Mouse (Mus musculus): ENCODE data around the gene Asic4. TPM values are rescaled to one million over a fixed set of nuclear protein-coding genes. Genes with fewer than 3 reads are reported as not detected.

Gene Asic4
- polyA plus RNA-seq, 1 experiment, result 0.28 TPM

GRCm38 (mm10) chr1:75502945-75503650 is 52.9 kb downstream of the Asic4 start:
- no peak overlapping the region for H3K4me3 ChIP-seq
- H3ac ChIP-seq (ENCODE audit: control insufficient read depth, insufficient read length), result no peak overlapping the region

DNA sequence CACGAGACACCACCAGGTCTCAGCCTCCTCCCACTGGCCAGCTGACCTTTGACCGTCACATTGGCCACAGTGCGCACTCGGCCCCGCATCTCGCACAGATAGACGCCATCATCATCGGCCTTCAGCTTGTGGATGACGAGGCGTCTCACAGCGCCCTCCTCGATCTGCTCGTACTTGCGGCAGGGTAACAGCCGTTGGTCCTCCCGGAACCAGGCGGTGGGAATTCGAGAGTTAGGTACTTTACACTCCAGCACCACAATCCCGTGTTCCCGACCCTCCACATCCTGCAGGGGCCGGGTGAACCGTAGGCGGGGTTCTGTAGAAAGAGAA is 53.4 kb downstream of the Asic4 start:
- Histone ChIP-seq H3K4me2 (ENCODE audit: low read depth) (peak overlapping the region; percentile 2), H3K27me3 (ENCODE audit: control insufficient read depth, insufficient read depth, insufficient read length) (no peaks in the 10 kb centered on the region), H3ac (ENCODE audit: control insufficient read depth, insufficient read length) (no peak overlapping the region), H3K79me2 (ENCODE audit: control insufficient read depth, insufficient read depth) (no peaks in the 10 kb centered on the region), H3K36me3 (ENCODE audit: control insufficient read depth, insufficient read depth) (peaks cover 4% of the 10 kb centered on the region), H3K4me3 (no peak overlapping the region)
- TF ChIP-seq POLR2A (IDR thresholded peaks at IDR 0.05; ENCODE audit: insufficient read length, low read depth) (peak; percentile 25), POLR2AphosphoS2 (IDR thresholded peaks at IDR 0.05; ENCODE audit: insufficient read length, low read depth) (no peak), MYOG (IDR thresholded peaks at IDR 0.05; ENCODE audit: control insufficient read depth in 1 of 3, insufficient read depth in 1 of 3, insufficient read length in 2 of 3, low read depth in 2 of 3) (no peak), TCF3 (IDR thresholded peaks at IDR 0.05; ENCODE audit: insufficient read length, low read depth) (no peak)

More at GRCm38 (mm10) chr1:75502945-75503650, 52.9 kb downstream of the Asic4 start:
- H3K4me2 ChIP-seq (ENCODE audit: low read depth), result peak overlapping the region; percentile 2
- TF ChIP-seq MYOD1 (IDR thresholded peaks at IDR 0.05; ENCODE audit: control insufficient read depth in 1 of 3, insufficient read length in 2 of 3, low read depth in 2 of 3), result no peak
- TF ChIP-seq POLR2AphosphoS2 (IDR thresholded peaks at IDR 0.05; ENCODE audit: insufficient read length, low read depth), result no peak
- TF ChIP-seq REST (IDR thresholded peaks at IDR 0.05; ENCODE audit: insufficient read depth, insufficient read length), result no peak
- TF ChIP-seq TCF12 (IDR thresholded peaks at IDR 0.05; ENCODE audit: insufficient read depth, poor library complexity, severe bottlenecking), result no peak
- no peak for TF ChIP-seq MYOG (IDR thresholded peaks at IDR 0.05; ENCODE audit: control insufficient read depth in 1 of 3, insufficient read depth in 1 of 3, insufficient read length in 2 of 3, low read depth in 2 of 3)
- TF ChIP-seq CEBPB (IDR thresholded peaks at IDR 0.05; ENCODE audit: insufficient read depth, poor library complexity, severe bottlenecking), result no peak
- no peak for TF ChIP-seq SRF (IDR thresholded peaks at IDR 0.05; ENCODE audit: control insufficient read depth, insufficient read length, low read depth)
- no peak for TF ChIP-seq E2F4 (IDR thresholded peaks at IDR 0.05; ENCODE audit: insufficient read depth)
- TF ChIP-seq MAX (IDR thresholded peaks at IDR 0.05; ENCODE audit: low read depth), result no peak
- no peak for TF ChIP-seq USF1 (IDR thresholded peaks at IDR 0.05; ENCODE audit: low read depth)
- no peak for TF ChIP-seq POLR2A (IDR thresholded peaks at IDR 0.05; ENCODE audit: insufficient read length, low read depth)
- no peak for TF ChIP-seq TCF3 (IDR thresholded peaks at IDR 0.05; ENCODE audit: insufficient read length, low read depth)
- no peaks in the 10 kb centered on the region for H3K79me2 ChIP-seq (ENCODE audit: control insufficient read depth, insufficient read depth)
- no peaks in the 10 kb centered on the region for H3K27me3 ChIP-seq (ENCODE audit: control insufficient read depth, insufficient read depth, insufficient read length)
- peaks cover 4% of the 10 kb centered on the region for H3K36me3 ChIP-seq (ENCODE audit: control insufficient read depth, insufficient read depth)

DNA sequence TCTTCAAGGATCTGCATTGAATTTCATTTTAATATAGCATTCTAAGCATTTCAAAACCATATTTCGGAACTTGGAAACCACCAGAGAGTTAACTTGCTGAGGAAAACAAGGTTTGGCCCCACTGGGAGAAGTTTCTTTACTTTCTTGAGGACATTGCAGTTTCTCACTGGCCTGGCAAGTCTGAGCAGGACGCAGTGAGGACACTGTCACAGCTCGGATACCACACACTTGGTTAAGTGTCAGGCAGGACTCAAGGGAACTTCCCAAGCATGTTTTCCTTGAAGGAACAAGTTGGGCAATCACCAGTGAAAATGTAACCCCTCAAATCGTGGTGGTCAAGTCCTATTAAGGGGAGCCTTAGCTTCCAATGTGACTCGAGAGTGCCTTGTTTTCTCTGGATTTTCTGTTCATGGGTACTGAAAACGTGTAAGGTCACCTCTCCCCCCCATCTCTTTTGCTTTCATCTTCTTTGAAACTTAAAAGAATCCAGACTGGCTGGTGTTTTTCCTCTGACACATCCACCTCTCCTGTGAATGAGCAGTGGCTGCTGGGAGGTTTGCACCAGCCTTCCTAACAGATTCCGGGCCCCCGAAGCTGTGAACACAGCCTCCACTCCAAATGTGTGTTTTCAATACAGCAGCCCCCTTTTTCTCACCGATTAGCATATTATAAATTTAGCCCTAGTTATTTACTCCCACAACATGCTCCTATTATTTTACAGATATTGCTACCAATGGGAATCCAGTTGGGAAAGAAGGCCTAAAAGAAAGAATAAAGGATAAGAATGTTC is 54.2 kb downstream of the Asic4 start:
- Histone ChIP-seq H3ac (ENCODE audit: control insufficient read depth, insufficient read length) (peak overlapping the region; percentile 95), H3K36me3 (ENCODE audit: control insufficient read depth, insufficient read depth) (peaks cover 4% of the 10 kb centered on the region), H3K27me3 (ENCODE audit: control insufficient read depth, insufficient read depth, insufficient read length) (peaks cover under 1% of the 10 kb centered on the region), H3K4me2 (ENCODE audit: low read depth) (peak overlapping the region; percentile 76), H3K4me3 (peak overlapping the region; percentile 39), H3K79me2 (ENCODE audit: control insufficient read depth, insufficient read depth) (no peaks in the 10 kb centered on the region)
- TF ChIP-seq MYOD1 (IDR thresholded peaks at IDR 0.05; ENCODE audit: control insufficient read depth in 1 of 3, insufficient read length in 2 of 3, low read depth in 2 of 3) (no peak), REST (IDR thresholded peaks at IDR 0.05; ENCODE audit: insufficient read depth, insufficient read length) (no peak), MYOG (IDR thresholded peaks at IDR 0.05; ENCODE audit: control insufficient read depth in 1 of 3, insufficient read depth in 1 of 3, insufficient read length in 2 of 3, low read depth in 2 of 3) (no peak), USF1 (IDR thresholded peaks at IDR 0.05; ENCODE audit: low read depth) (no peak), E2F4 (IDR thresholded peaks at IDR 0.05; ENCODE audit: insufficient read depth) (no peak), TCF3 (IDR thresholded peaks at IDR 0.05; ENCODE audit: insufficient read length, low read depth) (no peak), MAX (IDR thresholded peaks at IDR 0.05; ENCODE audit: low read depth) (no peak), TCF12 (IDR thresholded peaks at IDR 0.05; ENCODE audit: insufficient read depth, poor library complexity, severe bottlenecking) (no peak), POLR2A (IDR thresholded peaks at IDR 0.05; ENCODE audit: insufficient read length, low read depth) (no peak), POLR2AphosphoS2 (IDR thresholded peaks at IDR 0.05; ENCODE audit: insufficient read length, low read depth) (no peak), CEBPB (IDR thresholded peaks at IDR 0.05; ENCODE audit: insufficient read depth, poor library complexity, severe bottlenecking) (no peak), SRF (IDR thresholded peaks at IDR 0.05; ENCODE audit: control insufficient read depth, insufficient read length, low read depth) (no peak)

GRCm38 (mm10) chr1:75505159-75505955 is 55.1 kb downstream of the Asic4 start:
- no peaks in the 10 kb centered on the region for H3K79me2 ChIP-seq (ENCODE audit: control insufficient read depth, insufficient read depth)
- H3K4me3 ChIP-seq, result peak overlapping the region; percentile 39
- peak overlapping the region; percentile 76 for H3K4me2 ChIP-seq (ENCODE audit: low read depth)
- TF ChIP-seq POLR2A (IDR thresholded peaks at IDR 0.05; ENCODE audit: insufficient read length, low read depth) (peak; percentile 81), MYOG (IDR thresholded peaks at IDR 0.05; ENCODE audit: control insufficient read depth in 1 of 3, insufficient read depth in 1 of 3, insufficient read length in 2 of 3, low read depth in 2 of 3) (peak in 1 of 3 experiments; percentile 36), MYOD1 (IDR thresholded peaks at IDR 0.05; ENCODE audit: control insufficient read depth in 1 of 3, insufficient read length in 2 of 3, low read depth in 2 of 3) (peak in 1 of 3 experiments; percentile 56), POLR2AphosphoS2 (IDR thresholded peaks at IDR 0.05; ENCODE audit: insufficient read length, low read depth) (peak; percentile 92), REST (IDR thresholded peaks at IDR 0.05; ENCODE audit: insufficient read depth, insufficient read length) (no peak), TCF12 (IDR thresholded peaks at IDR 0.05; ENCODE audit: insufficient read depth, poor library complexity, severe bottlenecking) (no peak), E2F4 (IDR thresholded peaks at IDR 0.05; ENCODE audit: insufficient read depth) (no peak)
- H3K36me3 ChIP-seq (ENCODE audit: control insufficient read depth, insufficient read depth), result no peaks in the 10 kb centered on the region
- peaks cover 5% of the 10 kb centered on the region for H3K27me3 ChIP-seq (ENCODE audit: control insufficient read depth, insufficient read depth, insufficient read length)
- peak overlapping the region; percentile 95 for H3ac ChIP-seq (ENCODE audit: control insufficient read depth, insufficient read length)
